Mouse (Mus musculus): ENCODE results near the gene Gm4881. TPM values are rescaled to one million over a fixed set of nuclear protein-coding genes. Genes with fewer than 3 reads are reported as not detected.

The Gm4881 gene
- total and polyA plus RNA-seq, 3 experiments: 0.13 TPM; not detected in 2

DNA sequence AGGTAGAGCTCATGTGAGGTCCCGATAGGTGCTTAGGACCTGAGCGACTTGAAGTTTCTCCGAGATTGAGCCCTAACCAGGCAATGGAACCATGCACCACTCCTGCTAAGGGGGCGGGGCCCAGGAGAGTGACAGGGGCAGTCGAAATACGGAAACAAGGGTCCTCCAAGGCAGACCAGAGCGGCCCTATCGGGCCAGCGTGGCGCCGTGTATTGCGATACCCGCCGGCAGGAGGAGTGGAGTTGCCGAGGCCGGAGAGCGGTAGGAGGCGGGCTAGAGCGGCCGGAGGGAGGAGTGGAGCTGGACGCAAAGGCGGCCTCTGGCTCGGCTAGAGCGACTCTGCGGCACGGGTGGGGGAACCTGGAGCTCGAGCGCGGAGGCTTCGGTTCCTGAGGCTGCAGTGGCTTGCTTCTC, 40.2 kb downstream of the Gm4881 start (continued):
- peak; percentile 87; the same call in 1 of the 2 replicates for TF ChIP-seq GABPA (IDR thresholded peaks at IDR 0.05; ENCODE audit: low read depth, low read length)
- TF ChIP-seq ELF1 (IDR thresholded peaks at IDR 0.05; ENCODE audit: low read depth, low read length): peak; percentile 98
- no peak for TF ChIP-seq JUND (IDR thresholded peaks at IDR 0.05; ENCODE audit: low read depth, low read length)
- peak; percentile 95 for TF ChIP-seq HCFC1 (IDR thresholded peaks at IDR 0.05; ENCODE audit: low read depth, low read length)
- TF ChIP-seq TBP (IDR thresholded peaks at IDR 0.05; ENCODE audit: low read depth, low read length): peak; percentile 83

DNA sequence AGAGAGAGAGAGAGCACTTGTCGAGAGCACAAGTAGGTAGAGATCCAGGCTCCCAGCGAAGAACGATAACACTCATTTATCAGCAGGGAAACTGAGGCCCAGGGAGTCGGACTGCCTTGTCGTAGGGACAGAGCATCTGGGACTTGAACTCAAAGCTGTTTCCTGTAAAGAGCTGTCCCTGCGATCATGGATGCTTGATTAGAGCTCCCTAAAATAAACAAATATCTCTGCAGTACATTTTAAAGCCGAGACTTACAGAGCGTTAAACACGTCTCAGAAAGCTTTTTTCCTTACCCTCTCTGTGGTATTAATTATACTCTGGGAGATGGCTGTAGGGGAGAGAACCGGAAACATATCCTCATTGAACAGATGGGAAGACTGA, 40.9 kb downstream of the Gm4881 start:
- Histone ChIP-seq H3K27me3 (ENCODE audit: control insufficient read depth in 1 of 2, insufficient read depth in 2 of 2, low read length in 2 of 2) (no peaks in the 10 kb centered on the region), H3K4me1 (ENCODE audit: control insufficient read depth in 1 of 2, insufficient read depth in 2 of 2, low read length in 2 of 2) (peaks cover 0 to 37% of the 10 kb centered on the region in 2 experiments; a peak in 2 of 4 replicates), H3K9me3 (replicated peaks; ENCODE audit: insufficient read depth, low read length) (no peaks in the 10 kb centered on the region), H3K9ac (ENCODE audit: control insufficient read depth, low read depth, low read length, poor library complexity, severe bottlenecking) (peak overlapping the region; percentile 97), H3K79me2 (ENCODE audit: control insufficient read depth, insufficient read depth, low read length, poor library complexity) (peaks cover 28% of the 10 kb centered on the region), H3K27ac (ENCODE audit: control insufficient read depth, low read depth, low read length) (peak overlapping the region; percentile 99), H3K36me3 (ENCODE audit: control insufficient read depth in 1 of 2, insufficient read depth in 2 of 2, low read length in 2 of 2) (peaks cover 0 to 23% of the 10 kb centered on the region in 2 experiments; a peak in 3 of 4 replicates), H3K4me3 (ENCODE audit: control insufficient read depth in 1 of 2, insufficient read depth in 1 of 2, low read depth in 2 of 2, low read length in 2 of 2) (peak overlapping the region; percentile 72 to 92)
- peak; percentile 70 for DNase-seq (ENCODE audit: low read depth, low spot score)
- TF ChIP-seq NELFE (IDR thresholded peaks at IDR 0.05; ENCODE audit: low read depth, low read length) (no peak), RAD21 (IDR thresholded peaks at IDR 0.05; ENCODE audit: low read depth, low read length) (no peak), GATA1 (IDR thresholded peaks at IDR 0.05; ENCODE audit: low read depth, low read length) (peak; percentile 6; the same call in 1 of the 2 replicates), POLR2AphosphoS2 (IDR thresholded peaks at IDR 0.05; ENCODE audit: low read length) (no peak)

DNA sequence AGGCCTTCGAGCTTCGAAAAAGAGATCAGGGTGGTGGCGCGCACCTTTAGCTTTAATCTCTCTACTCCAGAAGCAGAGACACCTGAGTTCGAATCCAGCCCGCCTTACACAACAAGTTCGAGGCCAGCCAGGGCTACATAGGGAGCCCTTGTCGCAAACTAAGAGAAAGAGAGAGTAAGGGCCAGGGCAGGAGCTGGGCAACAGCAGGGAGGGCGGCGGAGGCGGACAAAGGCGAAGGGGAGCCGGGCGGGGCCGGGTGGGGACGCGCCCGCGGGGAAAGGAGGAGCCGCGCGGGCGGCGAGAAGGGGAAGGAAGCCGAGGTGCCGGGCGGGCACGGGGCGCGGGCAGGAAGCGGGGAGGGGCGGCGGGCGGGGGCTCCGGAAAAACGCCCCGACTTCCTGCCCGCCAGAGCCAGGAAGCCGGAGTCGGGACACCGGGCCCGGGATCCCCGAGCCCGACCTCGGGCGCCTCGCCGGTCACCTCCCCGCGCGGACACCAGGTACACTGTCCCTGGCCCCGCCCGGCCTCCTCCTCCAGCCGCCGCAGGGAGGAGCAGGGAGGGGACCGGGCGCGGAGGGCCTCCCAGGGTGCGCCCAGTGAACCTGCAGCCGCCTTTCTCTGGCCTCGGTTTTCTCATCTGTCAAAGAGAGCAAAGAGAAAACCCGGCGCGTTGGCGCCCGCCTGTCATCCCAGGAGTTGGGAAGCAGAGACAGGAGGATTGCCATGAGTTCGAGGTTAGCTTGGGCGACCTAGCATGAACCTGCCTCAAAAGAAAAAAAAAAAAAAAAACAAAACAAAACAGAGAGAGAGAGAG, 41.5 kb downstream of the Gm4881 start, which contains the start of gene Arhgef1:
Gene Arhgef1 (plus strand): TSS at position 283 of the 814 bp plus-strand sequence.
- DNase-seq (ENCODE audit: low read depth, low spot score): peak; percentile 76
- TF ChIP-seq USF1 (IDR thresholded peaks at IDR 0.05; ENCODE audit: low read depth, low read length) (no peak), POLR2A (IDR thresholded peaks at IDR 0.05; ENCODE audit: control insufficient read depth in 1 of 2, insufficient read depth in 1 of 2, low read depth in 1 of 2, low read length in 2 of 2, poor library complexity in 1 of 2) (peak in 1 of 2 experiments; percentile 55; a peak in 3 of 4 replicates), HCFC1 (IDR thresholded peaks at IDR 0.05; ENCODE audit: low read depth, low read length) (peak; percentile 71), ELF1 (IDR thresholded peaks at IDR 0.05; ENCODE audit: low read depth, low read length) (0 out of 2 replicates have a peak, but pooled peaks have one; percentile 33), EP300 (IDR thresholded peaks at IDR 0.05; ENCODE audit: low read depth in 1 of 2, low read length in 2 of 2) (0 out of 4 replicates have a peak, but pooled peaks of 1 of the 2 experiments have one; percentile 2), MYB (IDR thresholded peaks at IDR 0.05; ENCODE audit: low read depth, low read length) (no peak), TBP (IDR thresholded peaks at IDR 0.05; ENCODE audit: low read depth, low read length) (no peak), E2F4 (IDR thresholded peaks at IDR 0.05; ENCODE audit: borderline replicate concordance, low read depth, low read length) (no peak), CHD2 (IDR thresholded peaks at IDR 0.05; ENCODE audit: low read length) (no peak), MAFK (IDR thresholded peaks at IDR 0.05; ENCODE audit: borderline replicate concordance, low read depth, low read length) (no peak), RCOR1 (IDR thresholded peaks at IDR 0.05; ENCODE audit: low read depth, low read length) (no peak), ZC3H11A (IDR thresholded peaks at IDR 0.05; ENCODE audit: low read depth, low read length) (no peak), POLR2AphosphoS5 (IDR thresholded peaks at IDR 0.05; ENCODE audit: borderline replicate concordance, low read depth, low read length) (no peak), MXI1 (IDR thresholded peaks at IDR 0.05; ENCODE audit: low read depth, low read length) (peak; percentile 62; the same call in 1 of the 2 replicates), SMC3 (IDR thresholded peaks at IDR 0.05; ENCODE audit: low read depth, low read length) (no peak), POLR2AphosphoS2 (IDR thresholded peaks at IDR 0.05; ENCODE audit: low read length) (0 out of 2 replicates have a peak, but pooled peaks have one; percentile 22), SIN3A (IDR thresholded peaks at IDR 0.05; ENCODE audit: low read length) (no peak; the same call in 1 of the 2 replicates), JUND (IDR thresholded peaks at IDR 0.05; ENCODE audit: low read depth, low read length) (no peak), ZMIZ1 (IDR thresholded peaks at IDR 0.05; ENCODE audit: low read depth, low read length) (no peak), MAX (IDR thresholded peaks at IDR 0.05; ENCODE audit: low read length) (no peak; the same call in 1 of the 2 replicates), GABPA (IDR thresholded peaks at IDR 0.05; ENCODE audit: low read depth, low read length) (0 out of 2 replicates have a peak, but pooled peaks have one; percentile 12), RAD21 (IDR thresholded peaks at IDR 0.05; ENCODE audit: low read depth, low read length) (no peak), CTCF (IDR thresholded peaks at IDR 0.05 in 2 of 3, conservative IDR thresholded peaks at IDR 0.05 in 1 of 3; ENCODE audit: control insufficient read depth in 1 of 3, insufficient read depth in 1 of 3, low read depth in 2 of 3, low read length in 3 of 3, poor library complexity in 1 of 3, severe bottlenecking in 1 of 3) (no peak), TCF12 (IDR thresholded peaks at IDR 0.05; ENCODE audit: low read depth, low read length) (peak; percentile 47), ZNF384 (IDR thresholded peaks at IDR 0.05; ENCODE audit: low read depth, low read length) (peak; percentile 69; the same call in 1 of the 2 replicates)

More for the DNA sequence above, 41.5 kb downstream of the Gm4881 start, which contains the start of gene Arhgef1:
- H3K27ac ChIP-seq (ENCODE audit: control insufficient read depth, low read depth, low read length): peak within 1 kb of the TSS; percentile 99
- H3K27me3 ChIP-seq (ENCODE audit: control insufficient read depth in 1 of 2, insufficient read depth in 2 of 2, low read length in 2 of 2): no peaks in the 10 kb centered on the region
- peak within 1 kb of the TSS; percentile 97 for H3K9ac ChIP-seq (ENCODE audit: control insufficient read depth, low read depth, low read length, poor library complexity, severe bottlenecking)
- H3K4me3 ChIP-seq (ENCODE audit: control insufficient read depth in 1 of 2, insufficient read depth in 1 of 2, low read depth in 2 of 2, low read length in 2 of 2): peak within 1 kb of the TSS; percentile 72 to 92
- peaks cover 0 to 23% of the 10 kb centered on the region in 2 experiments; a peak in 3 of 4 replicates for H3K36me3 ChIP-seq (ENCODE audit: control insufficient read depth in 1 of 2, insufficient read depth in 2 of 2, low read length in 2 of 2)
- peaks cover 0 to 37% of the 10 kb centered on the region in 2 experiments; a peak in 2 of 4 replicates for H3K4me1 ChIP-seq (ENCODE audit: control insufficient read depth in 1 of 2, insufficient read depth in 2 of 2, low read length in 2 of 2)
- H3K79me2 ChIP-seq (ENCODE audit: control insufficient read depth, insufficient read depth, low read length, poor library complexity): peaks cover 28% of the 10 kb centered on the region
- no peaks in the 10 kb centered on the region for H3K9me3 ChIP-seq (replicated peaks; ENCODE audit: insufficient read depth, low read length)
